Mouse (Mus musculus) CH12F3 (cell line): ENCODE results near the gene Tmem151b.

Experiments
- in situ Hi-C: fragments of 300-500 bp; cut with MboI; formaldehyde crosslinking; loops from 2 replicates; pipeline ENCODE4 v1.14.3; 2020; ENCODE audit warnings: low sequenced_read_pairs

Gene Tmem151b

DNA sequence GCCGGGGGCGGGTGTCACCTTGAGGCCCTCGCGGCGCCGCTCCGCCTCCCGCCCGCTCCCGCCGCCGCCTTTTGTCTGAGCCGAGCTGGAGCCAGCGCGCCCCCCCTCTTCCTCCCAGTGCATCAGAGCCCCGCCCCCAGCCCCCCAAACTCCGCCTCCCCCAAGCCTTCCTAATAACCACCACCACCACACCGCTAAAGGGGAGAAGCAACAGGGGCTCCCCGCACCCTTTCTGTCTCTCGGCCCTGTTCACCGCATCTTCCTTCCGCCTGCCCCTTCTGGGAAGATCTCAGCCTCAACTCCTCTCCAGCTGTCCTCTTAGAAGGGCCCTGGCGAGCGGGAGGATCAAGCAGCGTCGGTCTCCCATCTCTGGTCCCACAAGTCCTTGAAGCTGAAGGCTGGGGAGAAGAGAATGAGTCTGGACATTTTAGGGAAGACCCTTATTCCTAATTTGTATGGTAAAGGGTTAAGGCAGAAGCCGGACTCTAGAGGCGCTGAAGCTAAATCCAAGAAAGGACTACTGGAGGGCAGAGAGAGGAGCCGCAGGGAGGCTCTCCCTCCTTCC is at the start of gene Tmem151b:
Gene Tmem151b (minus strand): TSS at position 61 of the 565 bp plus-strand sequence.
- in situ Hi-C loops, result loop anchor here (5.0 kb wide), 1 partner anchor 32 kb away; no protein-coding TSS in a partner anchor

DNA sequence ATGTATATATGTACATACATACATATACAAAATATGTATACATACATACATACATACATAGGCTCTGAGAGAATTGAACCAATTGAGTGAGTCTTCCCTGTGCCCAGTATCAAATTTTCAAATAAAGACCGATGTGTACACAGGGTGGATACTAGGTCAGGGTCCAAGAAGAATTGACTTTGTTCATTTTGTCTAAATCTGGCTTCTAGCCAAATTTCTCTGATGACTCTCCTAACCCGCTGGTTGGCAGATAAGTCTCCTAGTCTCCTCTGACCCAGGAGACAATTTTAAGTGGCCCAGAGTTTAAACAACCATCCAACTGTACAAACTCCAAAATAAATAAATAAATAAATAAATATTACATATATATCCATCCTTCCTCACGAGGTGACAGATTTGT is 49.4 kb upstream of the Tmem151b start:
- in situ Hi-C loops, result no loop called here

- in situ Hi-C loops, result no loop called here
Measured at GRCm38 (mm10) chr17:45598376-45598775, 48.9 kb upstream of the Tmem151b start.

DNA sequence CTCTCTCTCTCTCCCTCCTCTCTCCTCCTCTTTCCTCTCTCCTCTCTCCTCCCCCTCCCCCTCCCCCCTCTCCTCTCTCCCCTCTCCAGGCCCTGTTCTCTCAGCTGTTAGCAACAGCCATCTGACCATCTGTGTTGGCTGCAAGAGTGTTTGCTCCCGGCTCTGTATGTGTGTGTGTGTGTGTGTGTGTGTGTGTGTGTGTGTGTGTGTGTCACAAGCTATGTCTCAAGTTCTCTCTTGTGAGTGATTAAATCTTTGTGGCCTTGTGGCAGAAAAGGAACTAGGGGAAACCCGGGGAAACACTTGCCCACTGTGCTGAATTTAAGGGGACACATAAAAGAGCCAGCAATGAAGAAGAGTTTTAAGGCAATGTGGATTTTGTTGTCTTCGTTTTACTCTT is 48.3 kb upstream of the Tmem151b start:
- in situ Hi-C loops, result no loop called here

GRCm38 (mm10) chr17:45596631-45597396 is 47.3 kb upstream of the Tmem151b start:
- in situ Hi-C loops, result no loop called here

DNA sequence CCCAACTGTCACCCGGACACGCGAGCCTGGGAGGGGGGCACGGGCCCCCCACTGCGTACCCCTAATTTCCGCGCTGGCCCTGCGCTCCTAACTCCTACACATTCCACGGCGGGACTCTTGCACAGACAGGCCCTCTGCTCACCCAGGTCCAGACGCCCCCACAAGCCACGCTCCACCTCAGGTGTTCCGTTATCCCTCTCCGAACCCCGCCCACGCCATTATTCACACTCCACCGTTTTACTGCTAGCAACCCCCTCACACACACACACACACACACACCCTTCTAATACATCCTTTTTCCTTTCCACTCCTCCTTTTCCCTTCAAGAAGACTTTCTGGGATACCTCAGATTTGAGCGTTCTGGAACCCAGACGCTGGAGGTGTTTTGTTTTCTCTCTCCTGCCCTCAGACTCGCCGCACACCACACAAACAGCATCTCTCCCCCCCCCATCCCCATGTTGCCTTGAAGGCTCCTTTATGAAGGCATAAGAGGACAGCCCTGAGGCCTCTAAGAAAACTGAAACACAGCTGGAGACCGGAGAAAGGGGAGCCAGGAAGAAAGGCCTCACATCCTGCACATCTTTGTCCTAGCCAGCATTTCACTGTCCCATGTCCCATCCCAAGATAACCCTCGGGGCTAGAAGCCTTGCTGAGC is 46.4 kb upstream of the Tmem151b start:
- in situ Hi-C loops, result no loop called here

GRCm38 (mm10) chr17:45594881-45595735 is 45.6 kb upstream of the Tmem151b start:
- in situ Hi-C loops, result no loop called here

DNA sequence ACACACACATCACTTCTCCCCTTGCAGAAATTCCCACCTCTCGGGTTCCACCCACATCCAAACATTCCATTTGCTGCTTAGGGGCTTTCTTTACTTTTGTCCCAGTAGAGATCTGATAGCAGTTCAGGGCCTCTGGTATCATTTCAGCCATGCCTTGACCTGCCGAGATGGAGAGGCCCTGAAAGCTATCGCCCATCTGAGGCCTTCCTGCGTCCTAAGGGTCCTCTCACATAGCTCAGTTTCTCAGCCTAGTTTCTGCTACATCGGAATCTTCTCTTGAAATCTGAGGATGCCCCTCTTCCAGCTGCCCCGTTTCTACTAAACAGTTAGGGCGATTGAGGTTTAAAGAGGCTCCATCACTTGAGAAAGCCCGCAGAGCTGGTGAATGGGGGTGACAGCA is 44.7 kb upstream of the Tmem151b start:
- in situ Hi-C loops, result no loop called here

GRCm38 (mm10) chr17:45593479-45593878 is 44.0 kb upstream of the Tmem151b start:
- in situ Hi-C loops, result no loop called here

DNA sequence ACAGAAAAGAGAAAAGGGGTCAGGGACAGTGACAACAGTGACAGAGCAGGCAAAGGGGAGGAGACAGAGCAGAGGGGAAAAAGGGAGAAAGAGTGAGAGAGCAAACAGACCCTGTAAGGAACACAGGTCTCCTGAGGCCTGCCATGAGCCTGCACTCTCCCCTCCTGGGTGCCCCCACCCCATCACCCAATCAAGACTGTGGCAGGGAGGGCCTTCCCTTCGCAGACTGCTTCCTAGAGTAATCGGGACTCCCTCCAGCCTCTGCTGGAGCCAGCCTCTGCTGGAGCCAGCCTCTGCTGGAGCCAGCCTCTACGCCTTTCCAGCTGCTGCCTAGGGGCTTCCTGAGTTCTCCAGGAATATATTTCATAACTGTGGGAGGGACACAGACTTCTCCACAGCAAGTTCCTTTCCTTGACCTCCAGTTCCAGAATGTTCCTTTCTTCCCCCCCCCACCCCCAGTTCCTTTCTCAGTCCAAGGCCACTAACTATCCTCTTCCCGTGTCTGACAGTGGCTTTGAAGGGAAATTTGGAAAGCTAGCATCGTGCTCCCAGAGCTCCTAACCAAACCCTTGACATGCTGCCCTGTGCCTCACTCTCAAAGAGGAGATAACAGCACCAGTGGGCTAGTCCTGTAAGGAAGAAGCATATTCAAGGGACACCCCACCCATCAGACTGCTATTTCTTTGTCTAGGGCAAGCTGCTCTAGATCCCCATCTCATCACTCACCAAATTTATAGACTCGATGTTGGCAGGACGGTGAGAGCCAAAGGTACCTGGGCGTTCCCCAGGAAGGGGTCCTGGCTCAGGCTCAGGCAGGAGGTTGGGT is 43.3 kb upstream of the Tmem151b start:
- in situ Hi-C loops, result no loop called here

- in situ Hi-C loops, result no loop called here
Measured at GRCm38 (mm10) chr17:45591701-45592605, 42.5 kb upstream of the Tmem151b start.

- in situ Hi-C loops, result no loop called here
Measured at GRCm38 (mm10) chr17:45590410-45590809, 40.9 kb upstream of the Tmem151b start.

DNA sequence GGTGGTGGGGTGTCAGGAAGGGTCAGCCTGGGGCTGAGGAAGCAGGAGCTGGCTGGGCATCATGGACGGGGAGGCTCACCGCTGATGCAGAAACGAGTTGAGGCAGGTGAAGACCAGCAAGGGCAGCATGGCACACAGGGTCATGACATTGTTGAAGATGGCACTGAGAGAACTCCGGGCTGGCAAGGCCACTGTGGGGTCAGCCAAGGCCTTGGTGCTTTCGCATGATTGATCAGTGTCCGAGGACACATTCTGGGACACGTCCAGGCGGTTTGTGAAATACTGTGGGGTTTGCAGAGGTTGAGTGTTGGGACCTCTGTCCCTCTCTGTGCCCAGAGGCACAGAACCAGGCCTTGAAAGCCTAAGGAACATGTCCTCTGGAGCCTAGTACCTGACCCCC is 40.4 kb upstream of the Tmem151b start:
- in situ Hi-C loops, result no loop called here

DNA sequence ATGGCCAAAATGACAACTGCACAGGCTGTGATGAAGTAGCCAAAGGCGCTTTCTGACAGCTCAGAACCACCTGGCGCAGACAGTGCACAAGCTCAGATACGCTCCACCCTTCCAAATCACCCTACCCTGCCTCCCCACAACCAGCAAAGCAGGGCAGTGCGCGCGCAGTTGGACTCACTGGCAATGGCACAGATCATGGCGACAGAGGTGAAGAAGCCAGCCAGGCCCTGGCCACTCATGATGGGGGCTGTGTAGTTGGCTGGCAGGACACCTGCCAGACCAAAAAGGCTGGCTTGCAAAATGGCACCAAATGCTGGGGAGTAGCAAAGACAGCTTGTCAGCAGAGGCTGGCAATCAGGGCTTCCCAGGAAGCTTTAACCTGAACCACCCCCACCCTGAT is 39.8 kb upstream of the Tmem151b start:
- in situ Hi-C loops, result no loop called here

DNA sequence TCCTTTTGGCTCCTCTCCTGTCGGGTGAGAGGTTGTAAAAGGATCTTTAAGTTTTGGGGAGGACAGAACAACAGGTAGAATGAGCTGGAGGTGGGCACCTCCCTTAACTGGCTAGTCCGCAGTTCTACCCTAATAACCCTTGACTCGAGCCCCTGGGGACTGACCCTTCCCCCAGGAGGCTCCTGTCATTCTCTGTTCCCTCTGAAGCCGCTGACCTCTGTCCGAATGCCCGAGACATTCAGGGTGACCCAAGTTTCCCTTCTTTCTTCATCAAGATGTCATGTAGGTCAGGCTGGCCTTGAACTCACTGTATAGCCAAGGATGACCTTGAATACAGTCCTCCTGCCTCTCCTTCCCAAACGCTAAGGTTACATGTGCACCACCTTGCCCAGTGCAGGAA is 38.9 kb upstream of the Tmem151b start:
- in situ Hi-C loops, result no loop called here

DNA sequence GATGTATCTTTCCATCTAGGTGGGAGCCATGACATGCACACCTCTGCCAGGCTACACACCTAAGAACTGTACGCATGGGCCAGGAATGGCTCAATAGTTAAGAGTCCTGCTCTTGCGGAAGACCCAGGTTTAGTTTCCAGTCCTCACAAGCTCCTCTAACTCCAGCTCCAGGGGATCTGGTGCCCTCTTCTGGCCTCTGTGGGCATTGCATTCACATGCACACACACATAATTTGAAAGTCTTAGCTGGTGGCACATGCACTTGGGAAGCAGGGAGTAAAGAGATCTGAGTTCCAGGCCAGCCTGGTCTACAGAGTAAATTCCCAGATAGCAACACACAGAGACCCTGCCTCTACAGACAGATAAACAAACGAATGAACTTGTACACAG is 37.0 kb upstream of the Tmem151b start:
- in situ Hi-C loops, result no loop called here

DNA sequence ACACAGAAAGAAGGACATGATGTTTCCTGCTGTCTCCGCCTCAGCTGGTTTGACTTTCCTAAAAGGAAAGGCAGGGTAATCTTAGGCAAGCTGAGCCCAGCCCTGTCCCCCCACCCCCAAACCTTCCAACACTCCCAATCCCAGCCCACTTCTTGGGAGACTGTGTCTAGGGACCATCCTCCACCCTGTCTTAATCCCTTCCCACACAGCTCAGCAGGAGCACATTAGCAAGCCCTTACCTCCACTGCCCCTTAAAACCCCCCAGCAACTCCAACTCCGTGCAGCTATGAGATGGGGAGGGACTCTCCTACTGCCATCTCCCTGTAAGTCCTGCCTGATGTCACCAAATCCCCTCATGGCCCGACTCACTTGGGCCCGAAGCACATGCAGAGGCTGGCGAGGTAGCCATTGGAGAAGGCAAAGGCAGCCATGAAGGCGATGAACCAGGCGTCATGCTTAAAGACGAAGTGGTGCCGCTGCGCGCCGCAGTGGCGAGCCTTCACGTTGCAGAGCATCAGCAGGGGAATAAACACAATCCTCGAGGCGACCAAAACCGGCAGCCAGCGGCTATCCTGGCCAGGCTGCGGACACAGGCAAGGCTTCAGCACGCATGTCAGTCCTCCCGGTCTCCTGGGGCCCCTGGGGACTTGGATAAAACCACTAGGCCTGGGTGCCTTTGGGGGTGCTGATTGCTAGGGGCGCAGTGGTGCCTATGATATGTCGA is 36.4 kb upstream of the Tmem151b start:
- in situ Hi-C loops, result no loop called here

DNA sequence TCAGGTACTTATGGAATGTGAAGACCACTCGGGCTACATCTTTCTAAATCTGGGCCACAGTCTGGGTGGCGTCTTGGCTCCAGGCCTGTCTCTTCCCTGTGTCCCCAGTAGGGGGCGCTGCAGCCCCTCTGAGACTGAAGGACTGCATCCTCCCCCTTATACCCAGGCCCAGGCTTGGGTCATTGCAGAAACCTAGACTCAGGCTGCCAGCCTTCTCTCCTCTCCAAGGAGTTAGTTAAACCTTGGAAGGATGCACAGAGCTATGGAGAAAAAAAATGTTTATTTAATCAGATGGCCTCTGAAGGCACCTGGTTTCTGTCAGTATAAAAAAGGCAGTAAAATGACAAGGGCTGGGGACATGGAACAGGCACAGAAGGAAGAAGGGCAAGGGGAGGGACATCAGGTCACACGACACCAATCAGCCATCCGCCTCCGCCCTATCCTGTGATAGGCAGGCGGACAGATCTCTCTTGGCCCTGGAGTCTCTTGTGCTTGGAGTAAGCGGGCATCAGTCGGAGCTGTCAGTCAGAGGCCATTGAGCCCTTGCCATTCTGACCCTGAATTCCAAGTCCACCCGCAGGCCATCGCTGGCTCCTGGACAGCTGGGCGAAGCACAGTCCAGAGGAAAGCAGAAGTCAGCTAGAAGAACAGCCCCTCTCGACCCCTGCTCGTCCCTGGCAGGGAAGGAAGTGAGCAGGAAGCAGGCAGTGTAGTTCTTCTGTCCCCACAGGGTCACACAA is 35.6 kb upstream of the Tmem151b start:
- in situ Hi-C loops, result no loop called here
